Mouse (Mus musculus) hindbrain, embryonic 14.5 days (tissue): ENCODE results near the gene Gltp. TPM values are rescaled to one million over a fixed set of nuclear protein-coding genes. Genes with fewer than 3 reads are reported as not detected.

Experiments used
- ATAC-seq: fragments of 200-750 bp; cut with Nextera tagmentation; 2 replicates; pipeline ENCODE4 v1.8.0; 2017; ENCODE audit warnings: moderate number of reproducible peaks, mild to moderate bottlenecking, moderate TSS enrichment, moderate library complexity; ENCODE audit not compliant: low FRiP score
- DNase-seq: peaks from one replicate; pipeline ENCODE4 v3.0.0-alpha.2; 2015; ENCODE audit warnings: low spot score
- H3K27ac ChIP-seq: fragments of 300-500 bp; sonication (generic); 2 replicates; pipeline ENCODE4 v1.5.1; 2014; ENCODE audit warnings: mild to moderate bottlenecking, moderate library complexity
- H3K27me3 ChIP-seq: fragments of 300-500 bp; sonication (generic); 2 replicates; pipeline ENCODE4 v1.6.1; 2014; ENCODE audit warnings: mild to moderate bottlenecking, low read length, mixed read lengths; ENCODE audit not compliant: control insufficient read depth, insufficient read depth
- H3K36me3 ChIP-seq: fragments of 300-500 bp; sonication (generic); replicated peaks from 2 replicates; pipeline ENCODE4 v1.6.1; 2014; ENCODE audit not compliant: control insufficient read depth, insufficient read depth
- H3K4me1 ChIP-seq: fragments of 300-500 bp; sonication (generic); replicated peaks from 2 replicates; pipeline ENCODE4 v1.6.1; 2014; ENCODE audit warnings: antibody characterized with exemption, low read length, mixed read lengths; ENCODE audit not compliant: control insufficient read depth, insufficient read depth
- H3K4me2 ChIP-seq: fragments of 300-500 bp; sonication (generic); replicated peaks from 2 replicates; pipeline ENCODE4 v1.6.1; 2014; ENCODE audit warnings: mild to moderate bottlenecking, moderate library complexity
- H3K4me3 ChIP-seq: fragments of 300-500 bp; sonication (generic); replicated peaks from 2 replicates; pipeline ENCODE4 v1.5.1; 2014; ENCODE audit warnings: mild to moderate bottlenecking, low read length
- H3K9ac ChIP-seq: fragments of 300-500 bp; sonication (generic); 2 replicates; pipeline ENCODE4 v1.6.1; 2014
- H3K9me3 ChIP-seq: fragments of 300-500 bp; sonication (generic); 2 replicates; pipeline ENCODE4 v1.6.1; 2016; ENCODE audit warnings: low read length; ENCODE audit not compliant: control insufficient read depth
- WGBS: fragments of 180-500 bp; shearing (Covaris S2); extraction: QIAGEN DNeasy Blood & Tissue Kit; methylation state at CpG from one replicate; pipeline ENCODE4 v1.1.7; 2014; 5-methylcytosine and 5-hydroxymethylcytosine counted together
- polyA plus RNA-seq: library from polyadenylated mRNA; unstranded; fragments of >200 nt; fragmentation: Nextera tagmentation; extraction: Ambion mirVana; gene quantifications from 2 replicates; pipeline ENCODE4 v1.2.1, GENCODE M21; 2014

Gltp gene
- polyA plus RNA-seq, 1 experiment from 2014 or later, result 33.7 TPM

- Histone ChIP-seq H3K27me3 (no peaks in the 10 kb centered on the region), H3K4me2 (no peak overlapping the region), H3K4me3 (no peak overlapping the region), H3K9me3 (no peaks in the 10 kb centered on the region), H3K9ac (no peak overlapping the region), H3K4me1 (no peaks in the 10 kb centered on the region), H3K36me3 (peaks cover 6% of the 10 kb centered on the region; the same call in 1 of the 2 replicates), H3K27ac (no peak overlapping the region)
- 91% methylated on average over 5 of the region's 5 CpGs for WGBS
- ATAC-seq (no peak), DNase-seq (no peak)
Measured at GRCm38 (mm10) chr5:114669014-114669413, 21.8 kb downstream of the Gltp start.

- ATAC-seq, result peak; percentile 93
Measured at GRCm38 (mm10) chr5:114667228-114667856, 23.4 kb downstream of the Gltp start.

GRCm38 (mm10) chr5:114666659-114667058 is 24.1 kb downstream of the Gltp start:
- WGBS, result 73% methylated on average over 1 of the region's 1 CpGs
- no peak overlapping the region; the same call in 1 of the 2 replicates for H3K4me2 ChIP-seq
- no peaks in the 10 kb centered on the region for H3K4me1 ChIP-seq
- no peak overlapping the region for H3K4me3 ChIP-seq
- H3K9ac ChIP-seq, result no peak overlapping the region
- H3K27me3 ChIP-seq, result no peaks in the 10 kb centered on the region
- H3K27ac ChIP-seq, result no peak overlapping the region
- H3K9me3 ChIP-seq, result no peaks in the 10 kb centered on the region
- ATAC-seq, result no peak
- no peaks in the 10 kb centered on the region for H3K36me3 ChIP-seq
- DNase-seq, result no peak

More at GRCm38 (mm10) chr5:114667228-114667856, 23.4 kb downstream of the Gltp start:
- 4% methylated on average over 36 of the region's 36 CpGs for WGBS
- Histone ChIP-seq H3K9ac (no peak overlapping the region; the same call in 1 of the 2 replicates), H3K36me3 (no peaks in the 10 kb centered on the region), H3K9me3 (no peaks in the 10 kb centered on the region), H3K27me3 (no peaks in the 10 kb centered on the region), H3K4me1 (no peaks in the 10 kb centered on the region), H3K27ac (no peak overlapping the region), H3K4me3 (peak overlapping the region; percentile 16), H3K4me2 (peak overlapping the region; percentile 47)
- DNase-seq, result peak; percentile 99

DNA sequence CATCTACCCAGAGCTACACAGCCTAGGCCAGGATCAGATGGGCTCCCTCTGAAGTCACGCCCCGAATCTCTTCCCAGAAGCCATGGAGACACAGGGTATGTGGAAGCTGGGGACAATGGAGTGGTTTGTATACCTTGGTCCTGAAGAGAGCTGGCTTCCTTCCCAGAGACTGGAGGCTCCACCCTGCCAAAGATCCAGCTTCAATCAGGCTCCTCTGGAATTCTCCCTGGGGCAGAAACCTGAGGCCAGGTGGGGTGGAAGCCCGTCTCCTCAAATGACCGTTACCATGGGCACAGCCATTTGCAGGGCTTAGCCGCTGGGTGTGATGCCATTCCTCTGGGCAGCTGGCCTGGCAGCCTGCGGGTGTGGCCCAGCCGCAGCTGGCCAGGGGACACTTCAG is 26.0 kb downstream of the Gltp start:
- no peak for DNase-seq

GRCm38 (mm10) chr5:114664139-114664538 is 26.6 kb downstream of the Gltp start:
- Histone ChIP-seq H3K4me3 (no peak overlapping the region), H3K9me3 (no peaks in the 10 kb centered on the region), H3K9ac (no peak overlapping the region), H3K36me3 (no peaks in the 10 kb centered on the region), H3K4me2 (no peak overlapping the region), H3K27me3 (peaks cover 6% of the 10 kb centered on the region), H3K4me1 (no peaks in the 10 kb centered on the region), H3K27ac (no peak overlapping the region)
- 81% methylated on average over 4 of the region's 4 CpGs for WGBS
- no peak for DNase-seq
- no peak for ATAC-seq

More for the DNA sequence above, 26.0 kb downstream of the Gltp start:
- Histone ChIP-seq H3K27me3 (0 out of 2 replicates have a peak, but pooled peaks cover under 1% of the 10 kb centered on the region), H3K4me1 (no peaks in the 10 kb centered on the region), H3K4me2 (no peak overlapping the region), H3K9me3 (no peaks in the 10 kb centered on the region), H3K4me3 (no peak overlapping the region), H3K9ac (no peak overlapping the region), H3K36me3 (no peaks in the 10 kb centered on the region), H3K27ac (no peak overlapping the region)
- ATAC-seq, result no peak
- 76% methylated on average over 7 of the region's 7 CpGs for WGBS

- Histone ChIP-seq H3K4me3 (no peak overlapping the region), H3K9me3 (no peaks in the 10 kb centered on the region), H3K27me3 (peaks cover 36% of the 10 kb centered on the region), H3K4me2 (no peak overlapping the region), H3K9ac (no peak overlapping the region), H3K4me1 (peaks cover 6% of the 10 kb centered on the region; the same call in 1 of the 2 replicates), H3K36me3 (no peaks in the 10 kb centered on the region), H3K27ac (no peak overlapping the region)
- 79% methylated on average over 6 of the region's 6 CpGs for WGBS
- no peak for DNase-seq
- no peak for ATAC-seq
Measured at GRCm38 (mm10) chr5:114661029-114661428, 29.8 kb downstream of the Gltp start.

- 1% methylated on average over 43 of the region's 47 CpGs for WGBS
- peaks cover 44% of the 10 kb centered on the region for H3K27me3 ChIP-seq
Measured at GRCm38 (mm10) chr5:114658255-114658654, 32.5 kb downstream of the Gltp start, which contains the start of gene Trpv4. Gene Trpv4, minus strand, starts transcription at chr5:114658421.

GRCm38 (mm10) chr5:114657426-114657825 is 33.4 kb downstream of the Gltp start:
- Histone ChIP-seq H3K4me2 (peak overlapping the region; percentile 66), H3K27ac (no peak overlapping the region), H3K36me3 (no peaks in the 10 kb centered on the region), H3K9ac (no peak overlapping the region), H3K4me3 (peak overlapping the region; percentile 33; the same call in 1 of the 2 replicates), H3K4me1 (peaks cover 6% of the 10 kb centered on the region; the same call in 1 of the 2 replicates), H3K9me3 (no peaks in the 10 kb centered on the region), H3K27me3 (peaks cover 44% of the 10 kb centered on the region)
- no peak for DNase-seq
- no peak for ATAC-seq
- 36% methylated on average over 10 of the region's 10 CpGs for WGBS

More at GRCm38 (mm10) chr5:114658255-114658654, 32.5 kb downstream of the Gltp start, which contains the start of gene Trpv4:
- H3K36me3 ChIP-seq, result no peaks in the 10 kb centered on the region
- ATAC-seq, result peak; percentile 40; the same call in 1 of the 2 replicates
- no peak for DNase-seq
- H3K4me2 ChIP-seq, result peak within 1 kb of the TSS; percentile 66
- H3K9ac ChIP-seq, result peak within 1 kb of the TSS; percentile 42; the same call in 1 of the 2 replicates
- peaks cover 6% of the 10 kb centered on the region; the same call in 1 of the 2 replicates for H3K4me1 ChIP-seq
- H3K9me3 ChIP-seq, result no peaks in the 10 kb centered on the region
- H3K4me3 ChIP-seq, result peak within 1 kb of the TSS; percentile 33
- H3K27ac ChIP-seq, result no peak within 1 kb of the TSS

DNA sequence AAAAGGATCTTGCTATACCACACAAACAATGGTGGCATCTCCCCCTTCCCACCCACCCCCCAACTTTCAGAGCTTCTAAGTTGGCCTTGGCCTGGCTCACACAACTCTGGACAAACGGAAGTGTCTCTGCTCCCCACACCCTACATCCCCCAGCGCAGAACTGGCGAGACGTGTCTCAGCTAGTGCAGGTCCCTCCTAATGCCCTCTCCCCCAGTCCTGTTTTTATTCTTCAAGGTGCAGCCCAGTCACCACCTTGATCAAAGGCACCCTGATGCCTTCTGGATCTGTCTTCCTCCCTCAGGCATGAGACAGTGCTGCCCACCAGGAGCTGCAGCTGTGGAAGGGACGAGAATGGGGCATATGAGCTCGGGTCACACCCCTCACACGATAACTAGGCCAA is 34.5 kb downstream of the Gltp start:
- peaks cover 44% of the 10 kb centered on the region for H3K27me3 ChIP-seq
- ATAC-seq, result no peak
- WGBS, result 82% methylated on average over 7 of the region's 7 CpGs

More for the DNA sequence above, 34.5 kb downstream of the Gltp start:
- no peak overlapping the region for H3K4me3 ChIP-seq
- H3K9me3 ChIP-seq, result no peaks in the 10 kb centered on the region
- H3K4me2 ChIP-seq, result no peak overlapping the region
- no peak for DNase-seq
- no peak overlapping the region for H3K27ac ChIP-seq
- no peaks in the 10 kb centered on the region for H3K36me3 ChIP-seq
- peaks cover 6% of the 10 kb centered on the region; the same call in 1 of the 2 replicates for H3K4me1 ChIP-seq
- H3K9ac ChIP-seq, result no peak overlapping the region
